Mouse (Mus musculus): ENCODE results near the gene Wdr75. TPM values are rescaled to one million over a fixed set of nuclear protein-coding genes. Genes with fewer than 3 reads are reported as not detected.

Gene Wdr75
- total RNA-seq, 1 experiment from 2014 or later, result 54.4 TPM

Other genes starting within 250 kb of the Wdr75 start
- 3.6 and 5.7 TPM in 2 replicates for gene Gm5269, start 95.1 kb downstream of the Wdr75 start, total RNA-seq (2017)
- gene Slc40a1, start 131.4 kb downstream of the Wdr75 start, total RNA-seq (2017), result 254 and 260 TPM in 2 replicates

Data from neutrophil, adult 5-6 weeks (primary cell).